Mouse (Mus musculus): Measurements from ENCODE around the gene Fam155a. TPM values are rescaled to one million over a fixed set of nuclear protein-coding genes. Genes with fewer than 3 reads are reported as not detected.

Fam155a gene
- total and polyA plus RNA-seq, 3 experiments = not detected

DNA sequence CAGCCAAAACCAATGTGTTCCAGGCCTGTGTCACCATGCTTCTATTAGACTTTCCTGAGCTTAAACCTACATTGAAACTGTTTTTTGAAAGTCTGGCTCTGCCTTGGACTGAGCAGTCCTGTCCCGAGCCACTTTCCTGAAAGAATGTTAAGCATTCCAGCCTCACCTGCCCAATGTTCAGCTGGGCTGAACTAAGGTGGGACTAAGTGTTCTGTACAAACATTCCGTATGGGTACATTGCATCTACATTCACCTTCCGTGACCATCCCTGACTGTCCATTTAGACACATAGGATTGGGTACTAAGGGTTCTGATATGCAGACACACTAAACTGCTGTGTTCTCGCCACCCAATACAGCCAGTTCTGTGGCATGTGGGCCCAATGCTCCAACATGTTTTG, 423.8 kb downstream of the Fam155a start:
- no peak for DNase-seq (ENCODE audit: extremely low read depth)
- no peak overlapping the region for H3K4me2 ChIP-seq (ENCODE audit: insufficient read depth, low read depth, poor library complexity, severe bottlenecking)
- no peak overlapping the region for H3K9ac ChIP-seq (ENCODE audit: insufficient read depth, low read depth)
- H3K27me3 ChIP-seq (replicated peaks) = no peaks in the 10 kb centered on the region
- H3K36me3 ChIP-seq (replicated peaks in 1 of 2; ENCODE audit: control insufficient read depth in 1 of 2, insufficient read depth in 1 of 2, low read length in 1 of 2) = no peaks in the 10 kb centered on the region
- H3K79me2 ChIP-seq (replicated peaks; ENCODE audit: control insufficient read depth, extremely low read depth, insufficient read depth, poor library complexity, severe bottlenecking) = no peaks in the 10 kb centered on the region
- H3K4me3 ChIP-seq (replicated peaks in 1 of 3; ENCODE audit: low read depth in 2 of 3, low read length in 2 of 3, poor library complexity in 1 of 3) = no peak overlapping the region
- no peaks in the 10 kb centered on the region for H3K4me1 ChIP-seq (ENCODE audit: control insufficient read depth in 1 of 2, insufficient read depth in 2 of 2)
- in situ Hi-C loops (cut with MboI; ENCODE audit: low pct_ligation_motif_present, low pct_unique_long_range_greater_than_20kb, low sequenced_read_pairs) (no loop called here), dilution Hi-C loops (cut with MboI; ENCODE audit: extremely low pct_ligation_motif_present, extremely low pct_unique_long_range_greater_than_20kb, low sequenced_read_pairs) (no loop called here)
- TF ChIP-seq EP300 (IDR thresholded peaks at IDR 0.05; ENCODE audit: low read length) (no peak), MXI1 (IDR thresholded peaks at IDR 0.05; ENCODE audit: low read depth, low read length) (no peak), JUND (conservative IDR thresholded peaks at IDR 0.05; ENCODE audit: low read depth, low read length) (no peak), MAFK (IDR thresholded peaks at IDR 0.05; ENCODE audit: insufficient replicate concordance, low read length) (no peak), MYC (IDR thresholded peaks at IDR 0.05; ENCODE audit: low read depth, low read length) (no peak), MAZ (IDR thresholded peaks at IDR 0.05; ENCODE audit: low read depth, low read length) (no peak), TBP (conservative IDR thresholded peaks at IDR 0.05; ENCODE audit: low read depth, low read length) (no peak), USF1 (IDR thresholded peaks at IDR 0.05; ENCODE audit: low read depth, low read length) (no peak), KAT2A (IDR thresholded peaks at IDR 0.05; ENCODE audit: insufficient replicate concordance, low read length) (no peak), CHD2 (IDR thresholded peaks at IDR 0.05; ENCODE audit: low read length) (no peak), PAX5 (IDR thresholded peaks at IDR 0.05; ENCODE audit: low read length) (no peak), ZNF384 (IDR thresholded peaks at IDR 0.05; ENCODE audit: low read depth, low read length) (no peak), SIN3A (IDR thresholded peaks at IDR 0.05; ENCODE audit: low read length) (no peak), POLR2A (IDR thresholded peaks at IDR 0.05; ENCODE audit: low read depth, low read length) (no peak)
- H3K27ac ChIP-seq (ENCODE audit: insufficient read depth, low read depth) = no peak overlapping the region
- H3K9me3 ChIP-seq (replicated peaks; ENCODE audit: low read length) = peaks cover 66% of the 10 kb centered on the region

DNA sequence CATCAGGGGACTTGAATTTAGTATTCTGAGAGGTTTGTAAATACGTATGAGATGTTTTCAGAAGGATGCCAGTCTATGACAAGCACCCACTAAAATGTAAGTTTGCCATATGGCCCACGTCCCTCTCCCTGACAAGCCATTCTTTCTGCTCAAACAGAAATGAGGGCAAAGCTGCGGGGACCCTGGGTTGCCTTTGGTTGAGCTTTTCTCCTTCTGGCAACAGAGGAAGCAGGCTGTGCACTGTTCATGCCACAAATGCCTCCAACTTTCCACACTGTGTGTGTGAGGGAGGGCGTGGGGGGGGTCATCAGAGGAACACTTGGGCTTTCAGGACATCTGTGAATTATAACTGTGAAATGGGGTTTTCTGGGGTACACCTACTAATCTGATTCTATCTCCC, 426.8 kb downstream of the Fam155a start:
- Histone ChIP-seq H3K9ac (ENCODE audit: insufficient read depth, low read depth) (no peak overlapping the region), H3K36me3 (replicated peaks in 1 of 2; ENCODE audit: control insufficient read depth in 1 of 2, insufficient read depth in 1 of 2, low read length in 1 of 2) (no peaks in the 10 kb centered on the region), H3K9me3 (replicated peaks; ENCODE audit: low read length) (peaks cover 62% of the 10 kb centered on the region), H3K27me3 (replicated peaks) (no peaks in the 10 kb centered on the region), H3K79me2 (replicated peaks; ENCODE audit: control insufficient read depth, extremely low read depth, insufficient read depth, poor library complexity, severe bottlenecking) (no peaks in the 10 kb centered on the region), H3K4me1 (ENCODE audit: control insufficient read depth in 1 of 2, insufficient read depth in 2 of 2) (no peaks in the 10 kb centered on the region), H3K27ac (ENCODE audit: insufficient read depth, low read depth) (no peak overlapping the region), H3K4me3 (replicated peaks in 1 of 3; ENCODE audit: low read depth in 2 of 3, low read length in 2 of 3, poor library complexity in 1 of 3) (no peak overlapping the region), H3K4me2 (ENCODE audit: insufficient read depth, low read depth, poor library complexity, severe bottlenecking) (no peak overlapping the region)
- dilution Hi-C loops (cut with MboI; ENCODE audit: extremely low pct_ligation_motif_present, extremely low pct_unique_long_range_greater_than_20kb, low sequenced_read_pairs) = no loop called here
- TF ChIP-seq MAFK (IDR thresholded peaks at IDR 0.05; ENCODE audit: insufficient replicate concordance, low read length) (no peak), MEF2A (IDR thresholded peaks at IDR 0.05; ENCODE audit: borderline replicate concordance, low read depth, low read length) (no peak), E2F4 (IDR thresholded peaks at IDR 0.05; ENCODE audit: insufficient replicate concordance, low read depth, low read length) (no peak), JUN (IDR thresholded peaks at IDR 0.05; ENCODE audit: insufficient read depth, low read depth, low read length) (no peak), CHD2 (IDR thresholded peaks at IDR 0.05; ENCODE audit: low read length) (no peak), CHD1 (IDR thresholded peaks at IDR 0.05; ENCODE audit: low read depth, low read length) (no peak), MYC (IDR thresholded peaks at IDR 0.05; ENCODE audit: low read depth, low read length) (no peak), MAX (IDR thresholded peaks at IDR 0.05; ENCODE audit: low read length) (no peak), GABPA (IDR thresholded peaks at IDR 0.05; ENCODE audit: insufficient replicate concordance, low read depth, low read length) (no peak), ETS1 (conservative IDR thresholded peaks at IDR 0.05; ENCODE audit: low read depth, low read length) (no peak), KAT2A (IDR thresholded peaks at IDR 0.05; ENCODE audit: insufficient replicate concordance, low read length) (no peak), ZNF384 (IDR thresholded peaks at IDR 0.05; ENCODE audit: low read depth, low read length) (no peak), POLR2AphosphoS2 (IDR thresholded peaks at IDR 0.05; ENCODE audit: low read depth, low read length) (no peak)
- no peak for DNase-seq (ENCODE audit: extremely low read depth)
- in situ Hi-C loops (cut with MboI; ENCODE audit: low pct_ligation_motif_present, low pct_unique_long_range_greater_than_20kb, low sequenced_read_pairs) = no loop called here
